Mouse (Mus musculus): ENCODE measurements around the gene Shc2. TPM values are rescaled to one million over a fixed set of nuclear protein-coding genes. Genes with fewer than 3 reads are reported as not detected.

The Shc2 gene
- polyA plus RNA-seq, 1 experiment: 5.8 TPM

DNA sequence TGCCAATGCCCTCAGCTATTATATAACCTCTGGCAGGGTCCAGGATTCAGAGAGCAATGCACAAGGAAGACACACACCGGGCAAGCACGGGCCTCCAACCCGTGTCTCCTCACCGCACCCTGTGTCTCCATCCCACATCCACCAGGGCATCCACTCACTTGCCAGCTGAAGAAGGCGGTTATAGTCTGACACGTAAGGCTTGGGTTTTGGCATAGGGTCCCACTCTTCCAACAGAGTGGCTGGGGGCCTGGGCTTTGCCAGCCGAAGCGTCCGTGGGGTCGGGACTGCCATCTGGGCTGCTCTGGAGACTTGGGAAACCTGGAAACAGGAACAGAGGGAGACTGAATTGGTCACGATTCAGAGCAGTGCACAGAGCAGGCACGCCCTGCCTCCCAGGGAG, 57.9 kb downstream of the Shc2 start:
- H3K27me3 ChIP-seq (ENCODE audit: control insufficient read depth, insufficient read depth, low read length): no peaks in the 10 kb centered on the region
- H3K4me3 ChIP-seq (ENCODE audit: control insufficient read depth, low read depth, low read length): no peak overlapping the region

DNA sequence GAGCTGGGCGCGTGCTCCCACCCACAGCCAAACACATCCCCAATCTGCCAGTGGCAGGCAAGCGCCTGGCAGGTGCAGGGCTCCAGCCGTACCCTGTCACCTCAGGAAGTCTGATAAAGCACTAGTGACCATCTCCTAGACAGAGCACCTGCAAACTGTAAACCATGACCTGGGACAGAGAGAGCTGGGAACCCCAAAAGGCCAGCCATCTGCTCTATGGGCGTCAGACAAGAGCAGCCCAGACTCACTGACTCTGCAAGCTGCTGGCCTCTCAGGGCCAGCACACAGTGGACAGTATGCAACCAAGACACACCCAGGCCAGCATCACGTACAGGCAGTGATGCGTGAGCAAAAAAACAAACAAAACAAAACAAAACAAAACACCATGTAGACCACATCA, 58.8 kb downstream of the Shc2 start:
- no peaks in the 10 kb centered on the region for H3K27me3 ChIP-seq (ENCODE audit: control insufficient read depth, insufficient read depth, low read length)
- H3K4me3 ChIP-seq (ENCODE audit: control insufficient read depth, low read depth, low read length): no peak overlapping the region
- no peak overlapping the region for H3K27ac ChIP-seq (ENCODE audit: control insufficient read depth, insufficient read depth, low read depth, low read length)
- TF ChIP-seq CTCF (IDR thresholded peaks at IDR 0.05; ENCODE audit: control insufficient read depth, insufficient read depth, insufficient replicate concordance, low read depth, low read length) (no peak), POLR2A (IDR thresholded peaks at IDR 0.05; ENCODE audit: control insufficient read depth, low read depth, low read length) (no peak)
- H3K36me3 ChIP-seq (ENCODE audit: control insufficient read depth, insufficient read depth, low read length): no peaks in the 10 kb centered on the region
- no peaks in the 10 kb centered on the region; the same call in 1 of the 2 replicates for H3K4me1 ChIP-seq (ENCODE audit: control insufficient read depth, insufficient read depth, low read length)

More for the DNA sequence above, 57.9 kb downstream of the Shc2 start:
- no peaks in the 10 kb centered on the region for H3K36me3 ChIP-seq (ENCODE audit: control insufficient read depth, insufficient read depth, low read length)
- H3K27ac ChIP-seq (ENCODE audit: control insufficient read depth, insufficient read depth, low read depth, low read length): no peak overlapping the region
- no peak for TF ChIP-seq POLR2A (IDR thresholded peaks at IDR 0.05; ENCODE audit: control insufficient read depth, low read depth, low read length)
- TF ChIP-seq CTCF (IDR thresholded peaks at IDR 0.05; ENCODE audit: control insufficient read depth, insufficient read depth, insufficient replicate concordance, low read depth, low read length): no peak
- H3K4me1 ChIP-seq (ENCODE audit: control insufficient read depth, insufficient read depth, low read length): no peaks in the 10 kb centered on the region; the same call in 1 of the 2 replicates

DNA sequence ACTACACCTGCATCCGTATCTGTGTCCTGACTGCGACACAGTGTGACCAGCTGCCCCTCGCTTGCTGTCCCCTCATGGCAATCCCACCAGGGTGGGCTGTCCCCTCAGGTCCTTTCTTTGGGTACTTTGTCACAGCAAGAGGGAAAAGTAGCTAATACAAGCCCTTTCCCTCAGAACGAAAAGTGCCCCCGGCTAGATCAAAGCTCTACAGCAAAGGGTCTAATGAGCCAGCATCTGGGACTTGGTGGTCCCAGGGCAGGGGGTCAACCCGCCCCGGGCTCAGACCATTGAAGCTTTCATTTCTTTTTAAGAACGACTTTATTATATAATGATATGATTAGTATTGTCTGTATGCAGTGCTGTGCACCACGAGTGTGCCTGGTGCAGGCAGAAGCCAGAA, 59.4 kb downstream of the Shc2 start:
- TF ChIP-seq POLR2A (IDR thresholded peaks at IDR 0.05; ENCODE audit: control insufficient read depth, low read depth, low read length) (no peak), CTCF (IDR thresholded peaks at IDR 0.05; ENCODE audit: control insufficient read depth, insufficient read depth, insufficient replicate concordance, low read depth, low read length) (no peak)
- H3K4me1 ChIP-seq (ENCODE audit: control insufficient read depth, insufficient read depth, low read length): no peaks in the 10 kb centered on the region; the same call in 1 of the 2 replicates
- no peak overlapping the region for H3K27ac ChIP-seq (ENCODE audit: control insufficient read depth, insufficient read depth, low read depth, low read length)

DNA sequence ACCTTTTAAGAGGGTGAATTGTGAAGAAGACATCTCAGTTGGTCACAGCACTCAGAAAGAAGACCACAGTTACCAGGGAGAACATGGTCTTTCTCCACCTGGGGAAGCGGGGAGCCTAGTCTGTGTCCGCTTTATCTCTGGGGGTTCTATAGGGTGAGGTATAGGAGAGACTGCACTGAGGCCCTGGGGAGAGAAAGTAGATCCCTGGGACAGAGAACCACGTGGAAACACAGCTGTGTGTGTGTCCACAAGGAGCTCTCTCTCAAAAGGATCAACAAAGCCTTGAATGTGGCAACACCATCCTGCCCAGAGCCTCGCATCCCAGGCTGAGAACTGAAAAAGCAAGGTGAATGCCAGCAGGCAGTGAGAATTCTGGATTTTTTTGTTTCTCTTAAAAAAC, 60.3 kb downstream of the Shc2 start:
- Histone ChIP-seq H3K4me3 (ENCODE audit: control insufficient read depth, low read depth, low read length) (no peak overlapping the region), H3K36me3 (ENCODE audit: control insufficient read depth, insufficient read depth, low read length) (no peaks in the 10 kb centered on the region), H3K27ac (ENCODE audit: control insufficient read depth, insufficient read depth, low read depth, low read length) (no peak overlapping the region), H3K27me3 (ENCODE audit: control insufficient read depth, insufficient read depth, low read length) (no peaks in the 10 kb centered on the region), H3K4me1 (ENCODE audit: control insufficient read depth, insufficient read depth, low read length) (no peaks in the 10 kb centered on the region; the same call in 1 of the 2 replicates)
- TF ChIP-seq CTCF (IDR thresholded peaks at IDR 0.05; ENCODE audit: control insufficient read depth, insufficient read depth, insufficient replicate concordance, low read depth, low read length): no peak
- no peak for TF ChIP-seq POLR2A (IDR thresholded peaks at IDR 0.05; ENCODE audit: control insufficient read depth, low read depth, low read length)

More for the DNA sequence above, 59.4 kb downstream of the Shc2 start:
- H3K27me3 ChIP-seq (ENCODE audit: control insufficient read depth, insufficient read depth, low read length): no peaks in the 10 kb centered on the region
- H3K36me3 ChIP-seq (ENCODE audit: control insufficient read depth, insufficient read depth, low read length): no peaks in the 10 kb centered on the region
- H3K4me3 ChIP-seq (ENCODE audit: control insufficient read depth, low read depth, low read length): no peak overlapping the region

DNA sequence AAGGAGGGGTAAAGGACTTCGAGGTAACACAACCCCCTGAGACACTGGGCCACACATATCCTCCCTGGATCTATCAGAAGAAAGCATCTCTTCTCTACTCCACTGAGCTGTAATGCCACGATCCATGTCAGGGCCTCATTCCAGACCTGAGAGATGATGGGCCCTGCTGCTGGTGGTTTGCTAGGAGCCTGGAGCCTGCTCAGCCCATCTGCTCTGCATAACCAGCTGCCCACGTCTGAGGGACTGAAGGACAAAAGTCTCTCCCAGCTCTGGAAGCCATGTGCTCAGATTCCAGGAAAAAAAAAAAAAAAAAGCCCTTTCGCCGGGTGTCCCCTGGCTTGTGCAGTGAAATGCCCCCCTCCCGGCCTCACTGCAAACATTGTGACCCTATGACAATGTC, 62.0 kb downstream of the Shc2 start:
- Histone ChIP-seq H3K4me3 (ENCODE audit: control insufficient read depth, low read depth, low read length) (no peak overlapping the region), H3K4me1 (ENCODE audit: control insufficient read depth, insufficient read depth, low read length) (no peaks in the 10 kb centered on the region), H3K27ac (ENCODE audit: control insufficient read depth, insufficient read depth, low read depth, low read length) (no peak overlapping the region), H3K36me3 (ENCODE audit: control insufficient read depth, insufficient read depth, low read length) (no peaks in the 10 kb centered on the region), H3K27me3 (ENCODE audit: control insufficient read depth, insufficient read depth, low read length) (no peaks in the 10 kb centered on the region)
- TF ChIP-seq CTCF (IDR thresholded peaks at IDR 0.05; ENCODE audit: control insufficient read depth, insufficient read depth, insufficient replicate concordance, low read depth, low read length) (no peak), POLR2A (IDR thresholded peaks at IDR 0.05; ENCODE audit: control insufficient read depth, low read depth, low read length) (no peak)

DNA sequence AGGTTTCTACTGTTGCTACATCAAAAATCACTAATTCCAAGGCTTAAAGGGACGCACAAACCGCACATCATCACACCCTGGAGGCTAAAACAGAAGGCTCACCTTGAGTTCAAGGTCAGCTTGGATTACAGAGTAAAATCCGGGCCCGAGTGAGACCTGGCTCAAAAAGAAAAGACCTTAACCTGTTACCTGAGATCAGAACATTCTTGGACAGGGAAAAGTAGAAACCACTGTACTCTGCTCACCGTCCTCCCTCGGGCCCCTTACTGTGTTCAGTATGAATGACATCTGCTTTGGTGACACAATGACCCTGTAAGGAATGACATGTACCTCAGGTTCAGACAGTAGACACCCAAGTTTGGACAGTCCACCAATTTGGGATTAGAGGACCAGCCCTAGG, 62.9 kb downstream of the Shc2 start:
- H3K4me1 ChIP-seq (ENCODE audit: control insufficient read depth, insufficient read depth, low read length): no peaks in the 10 kb centered on the region
- no peaks in the 10 kb centered on the region for H3K27me3 ChIP-seq (ENCODE audit: control insufficient read depth, insufficient read depth, low read length)
- TF ChIP-seq CTCF (IDR thresholded peaks at IDR 0.05; ENCODE audit: control insufficient read depth, insufficient read depth, insufficient replicate concordance, low read depth, low read length): no peak
- no peak for TF ChIP-seq POLR2A (IDR thresholded peaks at IDR 0.05; ENCODE audit: control insufficient read depth, low read depth, low read length)
- H3K4me3 ChIP-seq (ENCODE audit: control insufficient read depth, low read depth, low read length): no peak overlapping the region
- H3K36me3 ChIP-seq (ENCODE audit: control insufficient read depth, insufficient read depth, low read length): no peaks in the 10 kb centered on the region
- H3K27ac ChIP-seq (ENCODE audit: control insufficient read depth, insufficient read depth, low read depth, low read length): no peak overlapping the region

DNA sequence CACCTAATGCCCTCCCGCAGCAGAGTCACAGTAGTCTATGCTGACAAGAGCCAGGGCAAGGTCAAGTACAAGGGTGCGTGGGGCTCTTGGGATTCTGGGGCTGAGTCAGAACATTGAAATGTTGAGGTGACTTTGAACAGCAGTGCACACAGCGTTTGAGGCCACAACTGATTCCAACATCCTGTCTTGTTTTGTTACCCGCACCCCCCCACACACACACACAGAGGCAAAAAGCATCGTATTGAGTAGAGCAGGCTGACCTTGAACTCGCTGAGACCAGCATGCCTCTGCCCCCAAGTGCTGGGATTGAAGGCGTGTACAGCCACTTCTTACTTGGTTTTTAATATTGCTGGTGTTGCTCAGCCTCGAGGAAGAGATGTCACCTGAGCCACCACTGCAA, 63.4 kb downstream of the Shc2 start:
- TF ChIP-seq POLR2A (IDR thresholded peaks at IDR 0.05; ENCODE audit: control insufficient read depth, low read depth, low read length): no peak
- TF ChIP-seq CTCF (IDR thresholded peaks at IDR 0.05; ENCODE audit: control insufficient read depth, insufficient read depth, insufficient replicate concordance, low read depth, low read length): no peak
- H3K4me3 ChIP-seq (ENCODE audit: control insufficient read depth, low read depth, low read length): no peak overlapping the region
- no peak overlapping the region for H3K27ac ChIP-seq (ENCODE audit: control insufficient read depth, insufficient read depth, low read depth, low read length)
- no peaks in the 10 kb centered on the region for H3K27me3 ChIP-seq (ENCODE audit: control insufficient read depth, insufficient read depth, low read length)
- H3K4me1 ChIP-seq (ENCODE audit: control insufficient read depth, insufficient read depth, low read length): no peaks in the 10 kb centered on the region
- no peaks in the 10 kb centered on the region for H3K36me3 ChIP-seq (ENCODE audit: control insufficient read depth, insufficient read depth, low read length)

DNA sequence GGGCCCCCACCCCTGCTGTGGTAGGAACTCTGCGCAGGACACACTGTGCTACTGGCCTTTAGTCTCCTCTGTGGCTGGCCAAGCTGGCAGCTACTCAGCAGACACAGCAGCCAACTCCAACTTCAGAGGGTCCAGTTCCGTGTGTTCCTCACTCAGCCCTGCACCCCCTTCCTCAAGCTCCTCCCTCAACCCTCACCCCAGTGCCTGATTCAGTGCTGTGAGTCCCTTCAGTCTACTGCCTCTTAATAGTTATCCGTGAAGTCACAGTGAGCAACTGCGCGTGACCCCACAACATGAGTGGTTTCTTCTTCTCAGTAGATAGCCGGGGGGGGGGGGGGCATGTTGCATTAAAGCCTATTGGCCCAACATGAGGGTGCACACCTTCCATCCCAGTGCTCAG, 64.1 kb downstream of the Shc2 start:
- no peaks in the 10 kb centered on the region for H3K36me3 ChIP-seq (ENCODE audit: control insufficient read depth, insufficient read depth, low read length)

More for the DNA sequence above, 64.1 kb downstream of the Shc2 start:
- H3K27me3 ChIP-seq (ENCODE audit: control insufficient read depth, insufficient read depth, low read length): no peaks in the 10 kb centered on the region
- no peak for TF ChIP-seq CTCF (IDR thresholded peaks at IDR 0.05; ENCODE audit: control insufficient read depth, insufficient read depth, insufficient replicate concordance, low read depth, low read length)
- TF ChIP-seq POLR2A (IDR thresholded peaks at IDR 0.05; ENCODE audit: control insufficient read depth, low read depth, low read length): no peak
- no peak overlapping the region for H3K4me3 ChIP-seq (ENCODE audit: control insufficient read depth, low read depth, low read length)
- H3K27ac ChIP-seq (ENCODE audit: control insufficient read depth, insufficient read depth, low read depth, low read length): no peak overlapping the region
- H3K4me1 ChIP-seq (ENCODE audit: control insufficient read depth, insufficient read depth, low read length): no peaks in the 10 kb centered on the region

All from testis, adult 2 months (tissue).